Mouse (Mus musculus): Measurements from ENCODE around the gene Chml. TPM values are rescaled to one million over a fixed set of nuclear protein-coding genes. Genes with fewer than 3 reads are reported as not detected.

The Chml gene
- polyA plus RNA-seq, 1 experiment = 1.0 TPM

DNA sequence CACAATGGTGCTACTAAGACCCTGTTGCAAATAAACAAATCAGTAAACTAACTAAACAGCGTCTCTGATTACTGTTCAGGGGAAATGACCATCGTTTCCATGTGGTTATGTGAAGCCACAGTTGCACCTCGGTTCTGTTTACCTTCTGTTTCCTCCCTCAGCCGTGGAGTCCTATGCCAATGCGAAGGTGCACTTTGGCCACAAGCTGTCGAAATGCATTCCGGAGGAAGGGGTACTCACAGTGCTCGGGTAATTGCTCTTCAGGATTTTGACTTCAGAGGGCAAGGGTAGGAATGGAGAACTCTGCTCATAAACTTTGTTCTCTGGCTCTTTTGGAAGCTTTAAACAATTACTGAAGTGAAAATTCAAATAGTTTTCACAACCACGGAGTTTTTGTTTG, 45.7 kb downstream of the Chml start:
- TF ChIP-seq MYOG (IDR thresholded peaks at IDR 0.05; ENCODE audit: control insufficient read depth in 1 of 3, insufficient read depth in 1 of 3, insufficient read length in 2 of 3, low read depth in 2 of 3) (no peak), USF1 (IDR thresholded peaks at IDR 0.05; ENCODE audit: low read depth) (no peak), SRF (IDR thresholded peaks at IDR 0.05; ENCODE audit: control insufficient read depth, insufficient read length, low read depth) (no peak), POLR2A (IDR thresholded peaks at IDR 0.05; ENCODE audit: insufficient read length, low read depth) (no peak), TCF3 (IDR thresholded peaks at IDR 0.05; ENCODE audit: insufficient read length, low read depth) (no peak), MYOD1 (IDR thresholded peaks at IDR 0.05; ENCODE audit: control insufficient read depth in 1 of 3, insufficient read length in 2 of 3, low read depth in 2 of 3) (no peak), E2F4 (IDR thresholded peaks at IDR 0.05; ENCODE audit: insufficient read depth) (no peak), CEBPB (IDR thresholded peaks at IDR 0.05; ENCODE audit: insufficient read depth, poor library complexity, severe bottlenecking) (no peak), TCF12 (IDR thresholded peaks at IDR 0.05; ENCODE audit: insufficient read depth, poor library complexity, severe bottlenecking) (no peak), MAX (IDR thresholded peaks at IDR 0.05; ENCODE audit: low read depth) (no peak), REST (IDR thresholded peaks at IDR 0.05; ENCODE audit: insufficient read depth, insufficient read length) (no peak), POLR2AphosphoS2 (IDR thresholded peaks at IDR 0.05; ENCODE audit: insufficient read length, low read depth) (no peak)
- Histone ChIP-seq H3K36me3 (ENCODE audit: control insufficient read depth, insufficient read depth) (no peaks in the 10 kb centered on the region), H3K4me2 (ENCODE audit: low read depth) (no peak overlapping the region), H3K4me3 (no peak overlapping the region), H3ac (ENCODE audit: control insufficient read depth, insufficient read length) (no peak overlapping the region), H3K27me3 (ENCODE audit: control insufficient read depth, insufficient read depth, insufficient read length) (no peaks in the 10 kb centered on the region), H3K79me2 (ENCODE audit: control insufficient read depth, insufficient read depth) (no peaks in the 10 kb centered on the region)

DNA sequence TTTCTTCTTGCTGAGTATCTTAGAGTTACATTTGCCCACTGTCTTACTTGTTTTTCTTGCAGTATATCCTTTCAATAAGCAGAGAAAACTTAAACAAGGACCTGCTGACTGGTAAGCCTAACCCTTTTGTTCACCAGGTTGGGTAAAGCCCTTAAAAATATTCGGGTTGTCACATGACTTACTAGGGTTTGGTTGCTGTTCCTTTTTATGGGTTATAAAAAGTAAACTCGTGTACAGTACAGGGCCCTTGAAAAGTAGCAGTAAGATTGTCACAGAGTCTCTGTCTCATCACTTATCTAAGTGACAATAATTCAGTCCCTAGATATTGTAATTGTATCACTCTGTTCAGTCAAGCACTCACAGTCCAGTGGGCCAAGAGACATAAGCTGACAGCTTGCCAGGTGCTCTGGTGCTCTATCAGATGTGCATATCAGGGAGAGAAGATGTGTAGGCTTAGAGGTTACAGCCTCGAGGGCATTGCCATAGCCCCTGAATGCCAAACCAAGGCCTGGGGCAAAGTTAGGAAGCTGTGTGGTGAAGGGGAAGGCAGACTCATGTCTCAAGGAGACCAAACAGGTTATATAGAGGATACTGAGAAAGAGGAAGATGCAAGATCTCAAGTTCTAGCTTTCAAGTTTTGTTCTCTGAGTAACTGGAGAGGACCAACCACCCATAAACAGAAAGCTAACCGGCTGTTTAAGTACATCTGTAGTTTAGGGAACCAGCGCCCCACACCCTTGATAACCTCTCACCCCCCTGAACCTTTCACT, 49.0 kb downstream of the Chml start:
- Histone ChIP-seq H3K4me2 (ENCODE audit: low read depth) (no peak overlapping the region), H3K36me3 (ENCODE audit: control insufficient read depth, insufficient read depth) (no peaks in the 10 kb centered on the region), H3K79me2 (ENCODE audit: control insufficient read depth, insufficient read depth) (no peaks in the 10 kb centered on the region), H3K27me3 (ENCODE audit: control insufficient read depth, insufficient read depth, insufficient read length) (no peaks in the 10 kb centered on the region), H3K4me3 (no peak overlapping the region), H3ac (ENCODE audit: control insufficient read depth, insufficient read length) (no peak overlapping the region)
- no peak for TF ChIP-seq TCF3 (IDR thresholded peaks at IDR 0.05; ENCODE audit: insufficient read length, low read depth)
- no peak for TF ChIP-seq MYOD1 (IDR thresholded peaks at IDR 0.05; ENCODE audit: control insufficient read depth in 1 of 3, insufficient read length in 2 of 3, low read depth in 2 of 3)
- TF ChIP-seq POLR2AphosphoS2 (IDR thresholded peaks at IDR 0.05; ENCODE audit: insufficient read length, low read depth) = no peak
- no peak for TF ChIP-seq E2F4 (IDR thresholded peaks at IDR 0.05; ENCODE audit: insufficient read depth)
- no peak for TF ChIP-seq MYOG (IDR thresholded peaks at IDR 0.05; ENCODE audit: control insufficient read depth in 1 of 3, insufficient read depth in 1 of 3, insufficient read length in 2 of 3, low read depth in 2 of 3)
- no peak for TF ChIP-seq REST (IDR thresholded peaks at IDR 0.05; ENCODE audit: insufficient read depth, insufficient read length)
- no peak for TF ChIP-seq MAX (IDR thresholded peaks at IDR 0.05; ENCODE audit: low read depth)
- TF ChIP-seq CEBPB (IDR thresholded peaks at IDR 0.05; ENCODE audit: insufficient read depth, poor library complexity, severe bottlenecking) = no peak
- TF ChIP-seq TCF12 (IDR thresholded peaks at IDR 0.05; ENCODE audit: insufficient read depth, poor library complexity, severe bottlenecking) = no peak
- TF ChIP-seq USF1 (IDR thresholded peaks at IDR 0.05; ENCODE audit: low read depth) = no peak
- TF ChIP-seq SRF (IDR thresholded peaks at IDR 0.05; ENCODE audit: control insufficient read depth, insufficient read length, low read depth) = no peak
- no peak for TF ChIP-seq POLR2A (IDR thresholded peaks at IDR 0.05; ENCODE audit: insufficient read length, low read depth)

DNA sequence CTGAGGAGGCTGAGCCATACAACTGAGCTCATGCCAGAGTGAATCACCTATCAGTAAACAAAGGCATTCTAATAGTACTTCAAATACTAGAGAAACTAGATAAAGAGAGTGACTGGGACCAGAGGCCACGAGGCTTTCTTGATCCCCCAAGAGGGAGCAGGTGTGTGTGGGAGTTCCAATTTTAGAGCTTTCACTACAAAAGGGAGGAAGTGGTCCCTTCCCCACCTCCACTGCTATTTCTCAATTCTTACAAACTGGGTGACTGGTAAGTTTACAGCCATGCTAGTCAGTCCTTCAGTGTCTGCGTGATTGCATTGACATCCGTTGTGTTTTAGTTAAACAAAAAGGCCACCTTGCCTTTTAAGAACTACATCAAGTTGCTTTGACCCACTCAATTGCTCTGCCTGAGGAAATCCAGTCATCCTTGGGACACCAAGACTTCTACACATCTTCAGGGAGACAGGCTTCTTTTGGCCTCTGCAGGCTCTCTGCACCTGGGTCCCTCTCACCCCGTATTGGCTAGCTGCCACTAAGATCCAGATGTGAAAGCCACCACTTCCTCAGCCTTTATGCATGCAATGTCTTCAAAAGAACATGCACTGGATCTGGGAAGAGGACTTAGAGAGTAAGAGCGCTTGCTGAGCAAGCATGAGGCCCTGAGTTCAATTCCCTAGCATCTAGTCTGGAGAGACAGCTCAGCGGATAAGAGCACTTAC, 52.1 kb downstream of the Chml start:
- no peak overlapping the region for H3K4me2 ChIP-seq (ENCODE audit: low read depth)
- no peak for TF ChIP-seq REST (IDR thresholded peaks at IDR 0.05; ENCODE audit: insufficient read depth, insufficient read length)
- no peak for TF ChIP-seq TCF12 (IDR thresholded peaks at IDR 0.05; ENCODE audit: insufficient read depth, poor library complexity, severe bottlenecking)
- no peak for TF ChIP-seq POLR2AphosphoS2 (IDR thresholded peaks at IDR 0.05; ENCODE audit: insufficient read length, low read depth)
- no peak for TF ChIP-seq MAX (IDR thresholded peaks at IDR 0.05; ENCODE audit: low read depth)
- no peak for TF ChIP-seq MYOG (IDR thresholded peaks at IDR 0.05; ENCODE audit: control insufficient read depth in 1 of 3, insufficient read depth in 1 of 3, insufficient read length in 2 of 3, low read depth in 2 of 3)
- TF ChIP-seq TCF3 (IDR thresholded peaks at IDR 0.05; ENCODE audit: insufficient read length, low read depth) = no peak
- TF ChIP-seq SRF (IDR thresholded peaks at IDR 0.05; ENCODE audit: control insufficient read depth, insufficient read length, low read depth) = no peak
- TF ChIP-seq POLR2A (IDR thresholded peaks at IDR 0.05; ENCODE audit: insufficient read length, low read depth) = no peak
- TF ChIP-seq E2F4 (IDR thresholded peaks at IDR 0.05; ENCODE audit: insufficient read depth) = no peak
- TF ChIP-seq USF1 (IDR thresholded peaks at IDR 0.05; ENCODE audit: low read depth) = no peak
- no peak for TF ChIP-seq CEBPB (IDR thresholded peaks at IDR 0.05; ENCODE audit: insufficient read depth, poor library complexity, severe bottlenecking)
- TF ChIP-seq MYOD1 (IDR thresholded peaks at IDR 0.05; ENCODE audit: control insufficient read depth in 1 of 3, insufficient read length in 2 of 3, low read depth in 2 of 3) = no peak
- H3ac ChIP-seq (ENCODE audit: control insufficient read depth, insufficient read length) = no peak overlapping the region
- no peaks in the 10 kb centered on the region for H3K79me2 ChIP-seq (ENCODE audit: control insufficient read depth, insufficient read depth)
- H3K4me3 ChIP-seq = no peak overlapping the region
- H3K36me3 ChIP-seq (ENCODE audit: control insufficient read depth, insufficient read depth) = no peaks in the 10 kb centered on the region
- no peaks in the 10 kb centered on the region for H3K27me3 ChIP-seq (ENCODE audit: control insufficient read depth, insufficient read depth, insufficient read length)

DNA sequence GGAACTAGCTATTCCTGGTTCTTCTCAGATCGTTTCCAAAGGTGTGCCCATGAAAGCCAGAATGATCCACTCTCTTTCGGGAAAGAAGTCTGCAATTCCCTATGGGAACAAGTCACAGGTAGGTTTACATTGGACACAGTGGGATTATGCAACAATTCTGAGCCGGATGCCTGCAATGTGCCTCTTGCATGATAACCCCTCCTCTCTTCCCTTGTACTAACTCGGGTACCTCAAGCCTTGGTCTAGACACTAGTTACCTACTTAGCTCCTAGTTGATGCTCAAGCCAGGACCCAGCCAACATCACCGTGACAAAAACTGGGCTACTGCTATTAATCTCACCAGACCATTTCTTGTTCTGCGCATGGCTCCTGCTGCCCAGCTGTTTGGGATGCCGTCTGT, 53.6 kb downstream of the Chml start:
- TF ChIP-seq USF1 (IDR thresholded peaks at IDR 0.05; ENCODE audit: low read depth) (no peak), MYOG (IDR thresholded peaks at IDR 0.05; ENCODE audit: control insufficient read depth in 1 of 3, insufficient read depth in 1 of 3, insufficient read length in 2 of 3, low read depth in 2 of 3) (no peak), TCF12 (IDR thresholded peaks at IDR 0.05; ENCODE audit: insufficient read depth, poor library complexity, severe bottlenecking) (no peak), TCF3 (IDR thresholded peaks at IDR 0.05; ENCODE audit: insufficient read length, low read depth) (no peak), SRF (IDR thresholded peaks at IDR 0.05; ENCODE audit: control insufficient read depth, insufficient read length, low read depth) (no peak), POLR2AphosphoS2 (IDR thresholded peaks at IDR 0.05; ENCODE audit: insufficient read length, low read depth) (no peak), POLR2A (IDR thresholded peaks at IDR 0.05; ENCODE audit: insufficient read length, low read depth) (no peak), E2F4 (IDR thresholded peaks at IDR 0.05; ENCODE audit: insufficient read depth) (no peak), REST (IDR thresholded peaks at IDR 0.05; ENCODE audit: insufficient read depth, insufficient read length) (no peak), MAX (IDR thresholded peaks at IDR 0.05; ENCODE audit: low read depth) (no peak), CEBPB (IDR thresholded peaks at IDR 0.05; ENCODE audit: insufficient read depth, poor library complexity, severe bottlenecking) (no peak), MYOD1 (IDR thresholded peaks at IDR 0.05; ENCODE audit: control insufficient read depth in 1 of 3, insufficient read length in 2 of 3, low read depth in 2 of 3) (no peak)
- Histone ChIP-seq H3K79me2 (ENCODE audit: control insufficient read depth, insufficient read depth) (no peaks in the 10 kb centered on the region), H3K27me3 (ENCODE audit: control insufficient read depth, insufficient read depth, insufficient read length) (no peaks in the 10 kb centered on the region), H3ac (ENCODE audit: control insufficient read depth, insufficient read length) (no peak overlapping the region), H3K4me2 (ENCODE audit: low read depth) (no peak overlapping the region), H3K4me3 (no peak overlapping the region), H3K36me3 (ENCODE audit: control insufficient read depth, insufficient read depth) (no peaks in the 10 kb centered on the region)
